Mouse (Mus musculus): ENCODE measurements around the gene Nav1. TPM values are rescaled to one million over a fixed set of nuclear protein-coding genes. Genes with fewer than 3 reads are reported as not detected.

Gene Nav1
- polyA plus RNA-seq, 1 experiment from 2014 or later: 11.0 TPM

DNA sequence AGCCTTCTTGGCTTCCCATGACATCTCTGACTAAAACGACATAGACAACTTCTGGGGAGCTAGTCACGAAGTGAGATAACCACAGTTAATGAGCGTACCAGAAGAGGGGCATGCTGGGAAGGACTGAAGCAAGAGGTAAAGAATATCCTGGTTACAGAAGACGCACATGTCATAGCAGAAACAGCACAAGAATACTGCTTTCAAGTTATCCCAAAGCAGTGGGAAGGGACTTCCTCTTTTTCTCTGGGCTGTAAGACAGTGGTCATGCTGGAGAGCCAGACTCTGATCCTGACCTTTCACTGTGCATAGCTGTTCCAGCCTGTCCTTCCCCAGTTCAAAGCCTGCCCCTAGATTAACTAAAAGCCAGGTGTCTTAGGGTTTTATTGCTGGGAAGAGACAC, 26.4 kb upstream of the Nav1 start:
- ATAC-seq (ENCODE audit: insufficient read depth, low FRiP score, low read depth): no peak
- Histone ChIP-seq H3K27ac (no peak overlapping the region), H3K4me2 (no peak overlapping the region), H3K9me3 (no peaks in the 10 kb centered on the region), H3K36me3 (no peaks in the 10 kb centered on the region), H3K27me3 (replicated peaks) (no peaks in the 10 kb centered on the region), H3K4me1 (peaks cover 12% of the 10 kb centered on the region; the same call in 1 of the 2 replicates), H3K4me3 (replicated peaks) (no peak overlapping the region), H3K9ac (no peak overlapping the region)
- WGBS: 79% methylated on average over 4 of the region's 4 CpGs

DNA sequence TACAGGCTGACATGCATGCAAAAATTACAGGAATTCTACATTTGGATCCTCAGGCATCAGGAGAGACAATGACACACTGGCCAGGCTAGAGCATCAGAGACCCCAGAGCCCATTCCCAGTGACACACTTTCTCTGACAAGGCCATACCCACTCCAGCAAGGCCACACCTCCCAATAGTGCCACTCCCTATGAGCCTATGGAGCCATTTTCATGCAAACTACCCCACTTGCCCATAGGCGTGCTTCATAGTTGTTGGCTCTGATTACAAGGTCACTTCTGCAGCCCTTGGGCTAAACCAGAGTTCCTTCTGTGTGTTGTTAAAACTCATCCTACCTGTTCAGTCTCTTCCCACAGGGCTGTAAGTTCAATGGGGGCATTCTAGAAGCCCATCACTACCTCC, 25.1 kb upstream of the Nav1 start:
- Histone ChIP-seq H3K36me3 (no peaks in the 10 kb centered on the region), H3K4me3 (replicated peaks) (no peak overlapping the region), H3K27ac (0 out of 2 replicates have a peak overlapping the region, but pooled peaks have one; percentile 26), H3K9me3 (no peaks in the 10 kb centered on the region), H3K27me3 (replicated peaks) (no peaks in the 10 kb centered on the region), H3K9ac (no peak overlapping the region), H3K4me2 (no peak overlapping the region), H3K4me1 (peaks cover 12% of the 10 kb centered on the region; the same call in 1 of the 2 replicates)
- WGBS: 75% methylated on average over 1 of the region's 1 CpGs
- no peak for ATAC-seq (ENCODE audit: insufficient read depth, low FRiP score, low read depth)

DNA sequence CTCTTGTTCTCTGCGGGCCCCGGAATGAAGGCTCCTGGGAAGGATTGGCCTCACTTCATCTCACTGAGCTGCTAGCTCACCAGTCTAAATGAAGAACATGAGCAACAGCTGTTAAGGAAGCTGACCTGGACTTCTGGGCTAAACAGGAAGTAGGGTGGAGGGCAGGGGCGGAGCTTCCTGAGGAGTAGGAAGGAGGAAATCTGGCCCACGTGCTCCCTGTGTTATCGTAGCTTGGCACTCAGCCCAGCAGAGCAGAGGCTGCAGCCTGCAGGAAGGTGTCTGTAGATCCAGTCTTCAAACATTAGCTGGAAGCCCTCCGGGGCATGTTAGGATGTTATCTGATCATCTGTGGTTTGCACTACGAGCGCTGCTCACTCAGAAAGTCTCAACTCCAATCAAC, 24.4 kb upstream of the Nav1 start:
- ATAC-seq (ENCODE audit: insufficient read depth, low FRiP score, low read depth): peak; percentile 23; the same call in 1 of the 2 replicates
- no peaks in the 10 kb centered on the region for H3K27me3 ChIP-seq (replicated peaks)
- peak overlapping the region; percentile 53; the same call in 1 of the 2 replicates for H3K27ac ChIP-seq
- 27% methylated on average over 8 of the region's 8 CpGs for WGBS
- no peaks in the 10 kb centered on the region for H3K36me3 ChIP-seq
- H3K4me1 ChIP-seq: peaks cover 12% of the 10 kb centered on the region; the same call in 1 of the 2 replicates
- no peak overlapping the region for H3K9ac ChIP-seq
- H3K9me3 ChIP-seq: no peaks in the 10 kb centered on the region
- H3K4me3 ChIP-seq (replicated peaks): no peak overlapping the region
- H3K4me2 ChIP-seq: peak overlapping the region; percentile 12; the same call in 1 of the 2 replicates

DNA sequence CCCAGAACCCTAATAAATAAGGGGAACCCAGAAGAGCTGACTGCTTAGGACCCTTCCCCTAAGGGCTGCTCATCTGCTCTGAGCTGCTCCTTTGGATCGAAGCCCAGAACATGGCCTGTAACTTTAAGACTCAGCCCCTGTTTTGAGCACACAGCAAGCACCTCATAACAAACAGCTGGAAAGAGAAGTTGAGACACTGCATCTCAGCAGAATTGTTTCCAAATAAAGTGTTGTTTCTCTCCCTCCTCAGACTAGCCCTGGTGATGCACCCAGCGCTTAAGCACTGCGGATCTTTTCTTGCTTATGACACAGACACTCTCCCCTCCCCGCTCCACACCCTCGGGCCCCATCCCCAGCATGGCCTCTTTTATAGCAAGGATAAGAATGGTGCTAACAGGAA, 22.8 kb upstream of the Nav1 start:
- ATAC-seq (ENCODE audit: insufficient read depth, low FRiP score, low read depth): no peak
- H3K9me3 ChIP-seq: no peaks in the 10 kb centered on the region
- no peak overlapping the region for H3K4me2 ChIP-seq
- no peak overlapping the region for H3K27ac ChIP-seq
- WGBS: 70% methylated on average over 5 of the region's 5 CpGs
- no peaks in the 10 kb centered on the region for H3K36me3 ChIP-seq
- H3K4me1 ChIP-seq: peaks cover 12% of the 10 kb centered on the region; the same call in 1 of the 2 replicates
- H3K27me3 ChIP-seq (replicated peaks): no peaks in the 10 kb centered on the region
- no peak overlapping the region for H3K9ac ChIP-seq
- H3K4me3 ChIP-seq (replicated peaks): no peak overlapping the region

DNA sequence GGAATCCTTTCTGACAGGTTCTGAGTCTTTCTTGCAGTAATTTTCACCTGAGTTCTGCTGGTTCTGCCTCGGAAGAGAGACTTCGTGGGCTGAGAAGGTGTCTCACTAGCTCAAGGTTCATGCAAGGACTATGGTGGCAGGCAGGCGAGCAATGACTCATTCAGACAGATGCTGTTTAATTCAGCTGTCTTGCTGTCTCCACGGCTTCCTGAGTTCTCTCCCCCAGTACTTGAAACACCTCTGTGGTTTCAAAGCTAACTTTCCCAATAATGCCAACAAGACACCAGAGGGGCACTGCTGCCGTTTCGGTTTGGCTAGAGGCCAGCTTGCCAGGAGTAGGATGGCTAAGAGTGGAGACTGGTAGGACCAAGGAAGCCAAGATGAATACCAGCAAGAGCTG, 19.1 kb upstream of the Nav1 start:
- Histone ChIP-seq H3K27me3 (replicated peaks) (no peaks in the 10 kb centered on the region), H3K27ac (no peak overlapping the region), H3K4me3 (replicated peaks) (no peak overlapping the region), H3K9ac (no peak overlapping the region), H3K4me2 (no peak overlapping the region), H3K9me3 (no peaks in the 10 kb centered on the region), H3K4me1 (peaks cover 1% of the 10 kb centered on the region; the same call in 1 of the 2 replicates), H3K36me3 (no peaks in the 10 kb centered on the region)
- no peak for ATAC-seq (ENCODE audit: insufficient read depth, low FRiP score, low read depth)
- 77% methylated on average over 6 of the region's 6 CpGs for WGBS

DNA sequence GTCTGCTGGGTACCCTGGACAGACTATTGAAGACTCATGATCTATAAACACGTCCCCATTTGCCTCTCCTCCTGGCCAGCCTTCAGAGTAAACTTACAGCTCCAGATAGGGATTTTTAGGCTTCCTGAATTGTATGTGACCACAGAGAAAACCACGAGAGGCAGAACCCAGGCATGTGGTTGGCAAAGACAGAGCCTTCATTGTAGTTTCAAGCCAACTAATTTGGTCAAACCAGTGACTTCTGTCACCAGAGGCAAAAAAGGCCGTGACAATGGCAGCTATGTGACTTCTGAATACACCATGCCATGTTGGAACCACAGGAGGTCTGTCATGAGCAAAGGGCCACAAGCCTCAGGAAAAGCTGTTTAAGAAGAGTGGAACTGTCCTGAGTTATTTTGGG, 18.6 kb upstream of the Nav1 start:
- no peak overlapping the region for H3K27ac ChIP-seq
- no peak for ATAC-seq (ENCODE audit: insufficient read depth, low FRiP score, low read depth)
- H3K4me3 ChIP-seq (replicated peaks): no peak overlapping the region
- H3K4me1 ChIP-seq: no peaks in the 10 kb centered on the region; the same call in 1 of the 2 replicates
- no peaks in the 10 kb centered on the region for H3K27me3 ChIP-seq (replicated peaks)
- 64% methylated on average over 3 of the region's 3 CpGs for WGBS
- no peaks in the 10 kb centered on the region for H3K9me3 ChIP-seq
- no peak overlapping the region for H3K4me2 ChIP-seq
- H3K36me3 ChIP-seq: no peaks in the 10 kb centered on the region
- H3K9ac ChIP-seq: no peak overlapping the region

DNA sequence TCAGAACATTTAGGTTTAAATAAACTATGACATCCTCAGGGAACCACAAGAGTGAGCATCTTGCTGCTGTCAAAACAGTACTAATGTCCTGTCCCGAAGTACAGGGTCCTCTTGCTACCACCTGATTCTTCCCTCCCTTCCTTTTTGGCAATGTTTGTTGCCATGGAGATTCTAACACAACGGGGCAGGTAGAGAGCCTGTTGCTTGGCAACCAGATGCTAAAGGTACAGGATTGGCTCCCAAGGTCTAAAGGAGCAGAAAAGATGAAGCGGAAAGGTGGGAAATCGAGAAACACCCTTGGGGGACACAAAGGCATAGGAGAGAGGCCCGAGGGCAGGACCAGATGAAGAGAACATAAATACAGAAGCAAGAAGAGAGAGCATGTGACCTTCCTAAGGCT, 17.6 kb upstream of the Nav1 start:
- no peak for ATAC-seq (ENCODE audit: insufficient read depth, low FRiP score, low read depth)

DNA sequence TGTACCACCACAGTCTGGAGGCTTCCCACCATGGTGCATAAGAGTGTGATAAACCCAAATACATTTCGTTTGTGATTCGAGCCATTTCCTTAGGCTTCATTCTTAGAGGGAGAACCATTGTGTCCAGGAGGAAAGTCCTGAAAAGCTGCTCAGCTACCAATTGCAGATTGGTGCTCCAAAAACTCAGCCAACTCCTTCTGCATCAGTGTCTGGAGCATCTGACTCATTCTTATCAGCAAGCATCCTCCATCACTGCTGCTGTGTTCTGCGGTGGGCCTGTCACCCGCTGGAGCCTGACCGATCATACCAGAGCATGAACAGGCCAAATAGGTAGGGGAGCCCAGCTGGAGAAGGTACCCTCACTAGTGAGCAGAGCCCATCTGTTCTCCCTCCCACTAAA, 16.0 kb upstream of the Nav1 start:
- no peak overlapping the region for H3K27ac ChIP-seq
- no peaks in the 10 kb centered on the region for H3K27me3 ChIP-seq (replicated peaks)
- no peak overlapping the region for H3K9ac ChIP-seq
- H3K4me3 ChIP-seq (replicated peaks): no peak overlapping the region
- H3K4me2 ChIP-seq: no peak overlapping the region
- 0 out of 2 replicates have a peak, but pooled peaks cover 3% of the 10 kb centered on the region for H3K4me1 ChIP-seq
- H3K9me3 ChIP-seq: no peaks in the 10 kb centered on the region
- 92% methylated on average over 5 of the region's 5 CpGs for WGBS
- H3K36me3 ChIP-seq: no peaks in the 10 kb centered on the region
- ATAC-seq (ENCODE audit: insufficient read depth, low FRiP score, low read depth): no peak

More for the DNA sequence above, 17.6 kb upstream of the Nav1 start:
- 66% methylated on average over 5 of the region's 5 CpGs for WGBS
- no peaks in the 10 kb centered on the region for H3K36me3 ChIP-seq
- H3K4me1 ChIP-seq: peaks cover 3% of the 10 kb centered on the region; the same call in 1 of the 2 replicates
- no peak overlapping the region for H3K4me3 ChIP-seq (replicated peaks)
- no peak overlapping the region for H3K27ac ChIP-seq
- H3K4me2 ChIP-seq: no peak overlapping the region
- no peak overlapping the region for H3K9ac ChIP-seq
- H3K27me3 ChIP-seq (replicated peaks): no peaks in the 10 kb centered on the region
- no peaks in the 10 kb centered on the region for H3K9me3 ChIP-seq

DNA sequence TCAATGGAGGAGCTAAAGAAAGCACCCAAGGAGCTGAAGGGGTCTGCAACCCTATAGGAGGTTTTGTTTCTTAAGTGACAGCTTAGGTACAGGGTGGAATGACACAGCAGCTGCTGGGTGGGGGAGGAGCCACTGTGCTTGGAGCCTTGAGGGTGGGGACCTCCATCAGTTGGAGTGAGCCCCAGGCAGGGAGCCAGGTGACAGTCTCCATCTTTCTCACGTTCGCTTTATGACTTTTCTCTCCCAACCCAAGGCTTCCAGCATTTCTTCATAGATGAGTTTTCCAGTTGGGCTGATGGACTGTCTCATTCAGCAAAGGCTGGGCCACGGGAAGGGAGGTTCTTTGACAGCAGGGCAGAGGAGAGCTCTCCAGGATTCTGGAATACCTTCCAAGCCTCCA, 14.2 kb upstream of the Nav1 start:
- Histone ChIP-seq H3K9ac (no peak overlapping the region), H3K27me3 (replicated peaks) (no peaks in the 10 kb centered on the region), H3K4me3 (replicated peaks) (no peak overlapping the region), H3K27ac (no peak overlapping the region), H3K4me1 (peaks cover 3% of the 10 kb centered on the region; the same call in 1 of the 2 replicates), H3K4me2 (no peak overlapping the region), H3K36me3 (no peaks in the 10 kb centered on the region), H3K9me3 (no peaks in the 10 kb centered on the region)
- 49% methylated on average over 3 of the region's 3 CpGs for WGBS
- no peak for ATAC-seq (ENCODE audit: insufficient read depth, low FRiP score, low read depth)

DNA sequence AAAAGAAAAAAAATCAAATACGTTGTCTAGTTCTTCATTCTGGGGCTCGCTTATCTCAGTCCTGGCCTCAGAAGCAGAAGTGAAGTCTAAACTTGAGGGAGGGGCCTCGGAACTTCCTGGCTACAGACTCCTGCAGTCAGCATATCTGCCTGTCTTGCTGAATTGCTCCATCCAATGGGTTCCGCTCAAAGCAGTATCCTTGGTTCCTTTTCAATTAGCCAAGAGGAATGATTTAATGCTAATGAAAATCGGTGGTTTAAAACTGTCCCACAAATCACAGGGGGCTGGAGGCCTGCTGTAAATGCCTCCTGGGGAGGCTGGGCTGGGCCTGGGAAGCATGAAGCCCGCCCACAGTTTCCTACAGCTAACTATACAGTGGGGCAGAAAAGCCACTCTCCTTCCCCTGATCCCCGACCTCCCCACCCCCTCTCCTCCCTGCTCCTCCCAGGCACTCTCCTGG, 12.9 kb upstream of the Nav1 start:
- Histone ChIP-seq H3K27ac (no peak overlapping the region), H3K4me3 (replicated peaks) (no peak overlapping the region), H3K36me3 (no peaks in the 10 kb centered on the region), H3K9me3 (no peaks in the 10 kb centered on the region), H3K4me2 (no peak overlapping the region), H3K27me3 (replicated peaks) (no peaks in the 10 kb centered on the region), H3K9ac (no peak overlapping the region), H3K4me1 (peaks cover 6% of the 10 kb centered on the region; the same call in 1 of the 2 replicates)
- ATAC-seq (ENCODE audit: insufficient read depth, low FRiP score, low read depth): no peak
- WGBS: 14% methylated on average over 7 of the region's 7 CpGs

DNA sequence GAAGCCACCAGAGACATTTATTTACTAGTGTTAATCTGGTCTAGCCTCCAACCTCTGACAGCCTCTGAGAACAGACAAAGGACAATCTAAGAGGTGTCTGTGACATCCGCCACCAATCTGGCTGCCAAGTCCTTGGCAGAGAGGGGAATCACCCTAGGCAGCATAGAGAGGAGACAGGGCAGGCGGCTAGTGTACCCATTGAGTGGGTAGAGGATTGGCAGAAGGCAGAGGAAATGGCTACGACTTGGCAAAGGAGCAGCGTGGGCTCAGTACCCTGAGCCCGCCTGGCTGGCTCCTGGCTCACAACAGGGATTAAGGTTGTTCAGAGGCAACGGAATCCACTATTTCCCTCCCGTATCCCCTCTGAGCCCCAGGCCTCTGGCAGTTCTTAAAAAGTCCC, 12.0 kb upstream of the Nav1 start:
- WGBS: 62% methylated on average over 7 of the region's 7 CpGs
- ATAC-seq (ENCODE audit: insufficient read depth, low FRiP score, low read depth): no peak
- H3K9ac ChIP-seq: no peak overlapping the region

DNA sequence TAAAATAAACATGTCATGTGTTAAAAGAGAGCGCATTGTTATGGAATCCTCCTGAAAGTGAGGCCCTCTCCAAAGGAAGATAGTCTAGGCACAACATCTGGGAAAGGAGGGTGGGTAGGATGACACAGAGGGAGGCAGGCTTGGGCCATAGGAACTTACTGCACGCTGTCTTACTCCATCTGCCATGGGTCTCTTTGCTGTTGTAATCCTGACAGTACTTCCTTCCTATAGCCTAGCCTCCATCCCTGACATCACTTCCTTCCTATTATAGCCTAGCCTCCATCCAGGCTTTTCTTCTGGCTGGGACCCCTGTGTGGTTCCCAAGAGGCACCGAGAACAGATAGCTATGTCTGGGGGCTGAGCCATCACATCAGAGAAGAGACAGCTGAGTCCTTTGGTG, 10.2 kb upstream of the Nav1 start:
- no peak for ATAC-seq (ENCODE audit: insufficient read depth, low FRiP score, low read depth)
- Histone ChIP-seq H3K4me2 (no peak overlapping the region), H3K36me3 (no peaks in the 10 kb centered on the region), H3K27ac (no peak overlapping the region), H3K4me3 (replicated peaks) (no peak overlapping the region), H3K9me3 (no peaks in the 10 kb centered on the region), H3K27me3 (replicated peaks) (no peaks in the 10 kb centered on the region), H3K4me1 (peaks cover 6% of the 10 kb centered on the region; the same call in 1 of the 2 replicates), H3K9ac (no peak overlapping the region)
- 80% methylated on average over 3 of the region's 3 CpGs for WGBS

More for the DNA sequence above, 12.0 kb upstream of the Nav1 start:
- H3K4me1 ChIP-seq: peaks cover 6% of the 10 kb centered on the region; the same call in 1 of the 2 replicates
- H3K27me3 ChIP-seq (replicated peaks): no peaks in the 10 kb centered on the region
- no peak overlapping the region for H3K27ac ChIP-seq
- H3K4me2 ChIP-seq: no peak overlapping the region
- no peaks in the 10 kb centered on the region for H3K36me3 ChIP-seq
- H3K9me3 ChIP-seq: no peaks in the 10 kb centered on the region
- no peak overlapping the region for H3K4me3 ChIP-seq (replicated peaks)
